Mouse (Mus musculus) embryo, embryonic 11 days (tissue): ENCODE measurements at regions not wholly inside any gene's neighbourhood (a gene's known extent, or its start where the extent isn't known, plus 50 kb on each side); places are given as distances from the start of the nearest gene placed in this dataset.
A peak's percentile ranks its signal among the peaks of the same experiment; 100 is the strongest.
"Not testable (repeated sequence)": the region's sequence is repeated elsewhere in the genome, so short reads cannot be mapped to it uniquely, and the experiment has no call there.

Experiments
- DNase-seq: peaks from one replicate; pipeline ENCODE4 v3.0.0-alpha.2; 2015

GRCm38 (mm10) chr8:62356185-62356584 lies 233.2 kb upstream of the Anxa10 start:
- peak; percentile 16 for DNase-seq

- not testable (repeated sequence) for DNase-seq
Observed at GRCm38 (mm10) chr8:62343931-62344330, 221.0 kb upstream of the Anxa10 start.
